Mouse (Mus musculus): ENCODE results near the gene 4930432M17Rik.

Gene 4930432M17Rik

DNA sequence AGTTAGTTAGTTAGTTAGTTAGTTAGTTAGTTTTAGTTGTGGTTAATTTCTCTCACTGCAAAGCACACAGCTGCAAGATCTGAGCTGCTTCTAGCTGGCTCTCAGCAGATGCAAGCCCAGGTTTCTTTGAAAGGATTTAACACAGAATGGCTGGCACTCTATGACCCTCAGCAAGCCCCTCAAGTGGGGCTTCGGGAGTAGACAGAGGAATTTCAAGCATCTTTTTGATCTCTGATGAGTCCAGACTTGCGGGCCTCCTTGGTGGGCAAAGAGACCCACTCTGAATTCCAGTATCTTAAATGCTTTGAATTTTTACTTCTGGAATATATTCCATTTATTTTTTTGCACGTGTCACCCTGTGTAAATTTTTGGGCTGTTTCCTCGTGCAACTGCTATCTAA lies 8.4 kb downstream of the 4930432M17Rik start:
- DNase-seq: peak in 1 of 2 experiments; percentile 47

DNA sequence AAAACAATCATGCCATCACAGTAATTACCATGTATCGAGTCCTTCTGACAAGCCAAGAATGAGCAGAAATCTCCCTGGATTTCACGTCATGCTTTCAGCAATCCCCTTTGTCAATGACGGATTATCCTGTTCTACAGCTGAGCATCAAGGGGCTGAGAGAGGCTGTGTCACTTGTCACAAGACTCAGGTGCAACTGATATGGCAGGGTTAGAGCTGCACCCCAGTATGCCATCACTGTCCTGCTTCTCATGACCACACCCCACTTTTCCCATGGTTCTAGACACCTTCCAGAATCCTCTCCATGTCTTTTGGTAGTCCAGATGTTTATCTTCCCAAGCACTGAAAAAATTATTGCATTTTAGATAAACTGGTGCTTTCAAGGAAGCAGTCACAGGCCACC lies 8.9 kb downstream of the 4930432M17Rik start:
- DNase-seq: no peak

DNA sequence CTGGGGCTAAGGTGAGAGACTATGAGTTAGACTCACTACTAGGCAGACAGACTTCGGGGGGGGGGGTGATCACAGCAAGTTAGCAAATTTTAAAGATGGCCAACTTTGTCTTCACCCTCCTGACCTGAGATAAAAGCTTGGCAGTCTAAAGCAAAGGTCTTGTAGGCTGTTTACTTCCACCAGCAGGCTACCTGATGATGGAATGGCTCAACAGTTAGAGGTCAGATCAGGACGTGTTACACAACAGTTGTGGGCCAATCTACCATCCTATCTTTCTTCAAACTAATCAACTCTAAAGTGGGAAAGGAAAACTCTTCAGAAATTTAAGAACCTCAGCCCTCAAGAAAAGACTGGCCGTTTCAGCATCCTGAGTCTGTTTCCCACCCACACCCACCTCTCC lies 9.6 kb downstream of the 4930432M17Rik start:
- no peak for DNase-seq

DNA sequence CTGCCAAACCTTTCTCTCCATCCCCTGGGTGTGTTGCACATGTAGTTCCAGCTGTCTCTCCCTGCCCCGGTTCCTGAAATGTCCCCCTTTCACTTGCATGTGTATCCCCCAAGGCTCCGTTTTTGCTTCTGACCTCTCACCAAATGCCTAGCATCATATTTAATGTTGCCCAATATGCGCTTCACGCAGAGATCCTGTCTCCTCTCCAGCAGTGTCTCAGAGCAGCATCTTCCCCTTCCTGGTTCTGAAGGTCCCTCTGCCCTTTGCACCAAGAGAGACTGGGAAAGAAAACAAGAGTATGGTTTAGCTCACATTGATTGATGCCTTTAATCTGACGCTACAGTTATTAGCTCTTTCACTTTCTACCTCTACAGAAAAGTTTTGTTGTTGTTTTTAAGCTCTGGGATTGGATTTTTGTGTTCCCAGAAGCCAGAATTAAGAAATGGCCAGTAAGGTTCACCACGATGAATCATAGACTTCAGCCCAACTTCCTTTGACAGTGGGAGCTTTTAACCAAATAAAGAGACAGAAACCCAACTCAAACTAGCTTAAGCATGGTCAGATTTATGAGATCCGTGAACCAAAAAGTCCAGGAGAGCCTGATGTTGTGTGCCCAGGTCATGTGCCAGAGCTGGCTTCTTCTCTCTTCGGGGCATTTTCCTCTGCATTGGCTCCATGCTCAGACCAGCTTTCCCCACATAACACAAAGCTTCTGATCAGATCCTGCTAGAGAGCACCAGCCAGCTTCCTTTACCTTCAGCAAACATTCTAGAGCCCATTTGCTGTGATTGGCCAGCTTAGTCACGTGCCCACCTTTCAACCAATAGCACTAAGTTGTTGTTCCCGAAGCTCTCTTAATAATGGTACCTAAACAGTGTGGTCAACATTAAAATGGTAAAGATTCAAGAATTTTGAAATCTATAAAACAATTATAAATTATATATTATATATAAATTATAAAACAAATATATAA lies 12.2 kb downstream of the 4930432M17Rik start:
- no peak for DNase-seq

DNA sequence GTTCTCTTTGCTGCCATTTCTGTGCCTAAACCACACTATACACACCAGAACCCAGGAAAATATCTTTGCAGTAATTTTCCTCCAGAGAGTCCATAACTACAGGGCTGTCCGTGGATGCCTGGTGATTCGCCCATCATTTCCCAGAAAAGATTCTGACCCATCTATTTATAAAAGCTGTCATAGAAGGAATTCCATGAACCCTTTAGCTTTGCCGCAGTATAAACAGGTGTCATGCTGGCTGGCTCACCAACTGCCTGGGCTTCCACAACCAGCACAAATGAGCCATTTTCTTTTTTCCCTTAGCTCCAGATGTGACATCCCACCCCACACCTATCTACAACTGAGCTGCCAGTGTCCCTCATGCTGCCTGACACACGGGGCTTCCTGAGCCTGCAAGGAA lies 14.0 kb downstream of the 4930432M17Rik start:
- DNase-seq: no peak

DNA sequence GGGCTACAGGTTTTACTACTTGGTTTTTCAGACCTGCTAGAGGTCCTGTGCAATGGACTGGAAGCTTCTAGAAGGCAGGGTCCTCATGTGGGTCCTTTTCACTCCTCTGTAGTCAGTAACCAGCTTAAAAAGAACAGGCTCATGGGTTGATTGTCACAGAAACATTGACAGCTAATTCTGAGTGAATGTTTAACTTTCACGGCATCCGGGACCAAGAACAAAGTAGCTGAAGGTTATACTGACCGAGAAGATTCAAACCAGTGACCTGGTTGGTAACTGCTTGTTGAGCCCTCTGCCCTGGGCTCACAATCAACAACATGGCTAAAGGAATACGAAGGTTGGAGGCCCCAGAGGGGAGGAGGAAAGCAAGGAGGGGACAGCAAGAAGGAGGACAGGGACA lies 14.4 kb downstream of the 4930432M17Rik start:
- no peak for DNase-seq

- DNase-seq: no peak
These were observed 15.4 kb downstream of the 4930432M17Rik start for GRCm38 (mm10) chr3:121685985-121686384.

- DNase-seq: no peak
These were observed 15.9 kb downstream of the 4930432M17Rik start for GRCm38 (mm10) chr3:121686408-121686911.

- DNase-seq: no peak
These were observed 17.2 kb downstream of the 4930432M17Rik start for GRCm38 (mm10) chr3:121687741-121688140.

DNA sequence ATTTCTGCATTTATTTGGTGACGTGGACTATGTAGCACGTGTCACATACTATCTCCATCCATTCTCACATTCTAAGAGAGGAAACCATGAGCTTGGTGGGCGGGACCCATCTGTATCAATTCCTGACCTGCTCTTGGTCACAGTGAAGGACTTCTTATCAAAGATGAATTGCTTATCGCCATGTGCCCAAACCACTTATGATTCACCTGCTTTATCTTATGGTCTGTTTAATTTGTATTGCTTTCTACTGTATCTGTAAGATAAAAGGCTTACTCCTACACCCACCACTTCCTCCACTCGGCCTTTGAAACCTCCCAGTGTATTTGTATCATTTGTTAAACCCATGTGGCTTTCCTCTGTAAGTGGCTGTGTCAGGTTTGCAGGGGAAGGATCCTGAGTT lies 18.5 kb downstream of the 4930432M17Rik start:
- no peak for DNase-seq

- DNase-seq: no peak
These were observed 19.1 kb downstream of the 4930432M17Rik start for GRCm38 (mm10) chr3:121689697-121690096.

DNA sequence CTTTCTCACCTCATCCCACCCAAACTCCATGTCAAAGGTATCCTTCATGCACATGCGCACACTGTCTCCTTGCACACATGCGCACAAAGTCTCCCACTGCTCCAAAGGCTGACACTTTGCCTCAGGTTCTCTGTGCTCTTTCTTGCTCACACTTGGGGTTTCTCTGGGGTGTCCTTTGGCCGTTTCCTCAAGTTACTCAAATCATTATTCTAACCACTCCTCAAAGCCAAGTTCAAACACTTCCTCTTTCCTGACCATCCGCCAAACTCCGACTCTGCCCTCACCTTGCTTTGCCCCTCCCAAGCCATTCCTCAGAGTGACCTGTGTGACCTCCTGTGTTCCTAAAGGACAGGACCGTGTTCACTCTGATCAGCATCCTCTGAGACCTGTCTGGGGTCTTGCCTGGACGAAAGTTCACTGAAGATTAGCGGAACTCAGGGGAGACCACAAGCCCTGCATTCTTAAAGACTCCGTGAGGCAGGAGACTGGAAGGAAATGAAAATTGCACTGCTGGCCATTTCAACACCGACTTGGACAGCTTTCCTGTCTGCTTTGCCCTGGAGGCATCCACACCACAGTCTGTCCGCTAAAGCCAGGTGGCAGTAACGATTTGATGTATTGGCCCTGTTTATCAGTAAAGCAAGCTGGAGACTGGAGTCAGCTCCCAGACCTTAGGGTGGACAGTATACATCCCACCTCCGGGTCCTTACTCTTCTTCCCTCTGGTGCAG lies 22.6 kb downstream of the 4930432M17Rik start:
- DNase-seq: peak in 1 of 2 experiments; percentile 34

DNA sequence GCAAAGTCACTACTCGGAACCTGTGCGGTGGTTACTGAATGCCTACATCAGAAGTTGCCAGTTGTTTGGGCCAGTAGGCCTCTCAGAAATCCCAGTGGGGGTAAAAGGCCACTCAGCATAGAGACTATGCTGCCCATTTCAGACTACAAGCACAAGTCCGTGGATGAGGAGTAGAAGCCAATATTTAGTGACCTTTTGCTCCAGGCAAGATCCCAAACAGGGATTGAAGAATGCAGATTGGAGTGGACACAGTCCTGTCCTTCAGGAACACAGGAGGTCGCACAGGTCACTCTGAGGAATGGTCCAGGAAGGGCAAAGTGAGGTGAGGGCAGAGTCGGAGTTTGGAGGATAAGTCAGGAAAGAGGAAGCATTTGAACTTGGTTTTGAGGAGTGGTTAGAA lies 23.2 kb downstream of the 4930432M17Rik start:
- no peak for DNase-seq

GRCm38 (mm10) chr3:121697169-121697568 lies 26.6 kb downstream of the 4930432M17Rik start:
- peak in 1 of 2 experiments; percentile 15 for DNase-seq

DNA sequence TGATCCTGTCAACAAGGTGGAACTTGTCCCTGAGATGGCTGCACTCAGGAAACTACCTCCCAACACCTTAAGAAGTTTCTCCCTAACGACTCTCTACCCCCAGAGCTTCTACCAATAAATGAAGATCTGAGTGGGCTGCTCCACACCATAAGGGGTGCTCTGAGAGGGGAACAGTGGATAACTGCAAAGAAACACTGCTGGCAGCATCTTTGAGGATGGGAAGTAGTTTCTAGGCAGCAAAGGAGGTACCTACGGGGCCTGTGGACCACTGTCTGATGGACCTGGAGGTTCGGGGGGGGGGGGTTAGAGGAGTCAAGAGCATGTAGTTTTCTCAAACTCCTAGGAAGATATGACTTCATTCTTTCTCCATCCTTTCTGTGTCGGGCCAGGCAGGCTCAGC lies 28.8 kb downstream of the 4930432M17Rik start:
- DNase-seq: no peak

GRCm38 (mm10) chr3:121699849-121700248 lies 29.3 kb downstream of the 4930432M17Rik start:
- no peak for DNase-seq

DNA sequence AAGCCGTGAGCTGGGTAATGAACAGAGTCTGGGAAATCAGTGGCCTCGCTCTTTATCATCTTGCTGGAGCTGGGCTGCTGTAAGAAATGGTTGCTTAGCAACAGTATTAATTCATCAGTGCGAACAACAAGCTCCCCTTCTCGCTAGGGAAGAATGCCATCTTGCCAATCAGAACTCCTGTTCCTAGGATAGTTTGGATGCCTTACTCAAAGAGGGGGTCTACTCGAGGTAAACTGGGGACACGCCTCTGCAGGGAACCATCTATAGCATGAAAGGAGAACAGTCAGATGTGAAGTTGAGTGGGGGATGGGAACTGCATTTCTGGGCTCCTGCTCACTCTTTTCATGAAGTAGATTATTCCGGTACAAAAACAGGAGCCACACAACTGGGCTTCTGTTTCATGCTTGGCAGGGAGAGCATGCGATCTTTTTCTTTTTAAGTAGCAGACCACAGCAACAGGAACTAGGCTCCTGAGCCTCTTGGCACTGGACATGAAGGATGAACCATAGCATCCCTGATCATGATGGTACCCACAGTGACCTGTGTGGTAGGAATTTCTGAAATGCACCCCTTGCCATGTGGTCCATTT lies 29.9 kb downstream of the 4930432M17Rik start:
- no peak for DNase-seq

- DNase-seq: no peak
These were observed 32.8 kb downstream of the 4930432M17Rik start for GRCm38 (mm10) chr3:121703155-121703879.

DNA sequence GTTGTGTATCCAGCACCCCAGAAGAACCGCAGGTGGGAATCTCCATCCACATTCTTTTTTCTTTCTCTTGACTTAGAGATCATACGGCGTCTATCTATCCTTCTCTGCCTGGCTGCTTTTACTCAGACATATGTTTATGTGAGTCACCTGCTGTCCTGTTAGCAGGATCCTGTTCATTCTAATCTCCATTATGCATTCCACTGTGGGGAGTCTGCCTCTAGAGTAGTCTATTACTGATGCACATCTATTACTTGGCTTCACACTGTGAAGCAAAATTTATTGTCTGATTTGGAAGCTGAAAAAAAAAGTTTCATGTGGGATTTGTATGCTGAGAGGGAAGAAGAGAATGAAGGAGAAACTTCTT lies 33.3 kb downstream of the 4930432M17Rik start:
- DNase-seq: no peak

DNA sequence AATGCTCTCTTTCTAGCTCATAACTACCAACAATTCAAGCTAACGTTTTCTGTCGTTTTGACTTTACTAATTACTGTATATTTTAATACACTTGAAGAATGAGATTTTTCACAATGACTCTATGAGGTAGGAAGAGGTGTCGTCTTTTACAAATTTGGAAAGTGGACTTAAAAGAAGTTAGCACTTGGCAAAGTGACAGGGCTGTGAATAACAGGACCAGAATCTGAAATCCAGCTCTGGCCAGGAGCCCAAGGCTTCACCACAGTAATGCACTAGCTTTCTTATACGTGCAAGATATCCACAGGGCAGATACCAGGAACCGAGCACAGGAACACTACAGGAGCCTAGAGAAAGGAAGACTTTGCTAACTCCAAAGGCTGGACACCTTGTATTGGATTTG lies 35.5 kb downstream of the 4930432M17Rik start:
- no peak for DNase-seq

DNA sequence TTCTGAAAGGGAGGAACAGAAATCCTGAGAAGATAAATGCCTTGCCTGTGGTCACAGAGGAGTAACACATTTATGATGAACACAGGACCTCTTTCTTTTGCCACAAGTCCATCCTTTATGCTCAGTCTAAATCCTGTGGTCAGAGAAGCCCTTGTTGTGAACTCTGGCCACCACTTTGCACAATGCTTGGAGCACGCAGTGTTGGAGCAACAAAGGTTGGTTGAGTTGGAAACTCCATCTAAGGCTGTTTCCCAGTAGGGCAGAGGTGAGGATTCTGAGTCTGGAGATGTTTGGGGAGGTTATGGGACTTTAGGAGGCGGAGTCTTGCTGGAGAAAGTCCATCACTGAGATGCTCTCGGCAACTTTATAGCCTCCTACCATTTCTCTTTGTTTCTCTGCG lies 36.5 kb downstream of the 4930432M17Rik start:
- DNase-seq: no peak

GRCm38 (mm10) chr3:121710894-121711531 lies 40.5 kb downstream of the 4930432M17Rik start:
- DNase-seq: no peak

All from lung, postnatal 4 days (tissue).